Mouse (Mus musculus) cerebellum, adult (tissue): ENCODE measurements at regions not wholly inside any gene's neighbourhood (a gene's known extent, or its start where the extent isn't known, plus 50 kb on each side); places are given as distances from the start of the nearest gene placed in this dataset.
A peak's percentile ranks its signal among the peaks of the same experiment; 100 is the strongest.

Experiments
- ATAC-seq: cut with Nextera tagmentation; 2 replicates; pipeline ENCODE4 v1.9.2; 2017; ENCODE audit warnings: mild to moderate bottlenecking, moderate library complexity, mixed read lengths; ENCODE audit not compliant: insufficient number of reproducible peaks, low FRiP score, low TSS enrichment

DNA sequence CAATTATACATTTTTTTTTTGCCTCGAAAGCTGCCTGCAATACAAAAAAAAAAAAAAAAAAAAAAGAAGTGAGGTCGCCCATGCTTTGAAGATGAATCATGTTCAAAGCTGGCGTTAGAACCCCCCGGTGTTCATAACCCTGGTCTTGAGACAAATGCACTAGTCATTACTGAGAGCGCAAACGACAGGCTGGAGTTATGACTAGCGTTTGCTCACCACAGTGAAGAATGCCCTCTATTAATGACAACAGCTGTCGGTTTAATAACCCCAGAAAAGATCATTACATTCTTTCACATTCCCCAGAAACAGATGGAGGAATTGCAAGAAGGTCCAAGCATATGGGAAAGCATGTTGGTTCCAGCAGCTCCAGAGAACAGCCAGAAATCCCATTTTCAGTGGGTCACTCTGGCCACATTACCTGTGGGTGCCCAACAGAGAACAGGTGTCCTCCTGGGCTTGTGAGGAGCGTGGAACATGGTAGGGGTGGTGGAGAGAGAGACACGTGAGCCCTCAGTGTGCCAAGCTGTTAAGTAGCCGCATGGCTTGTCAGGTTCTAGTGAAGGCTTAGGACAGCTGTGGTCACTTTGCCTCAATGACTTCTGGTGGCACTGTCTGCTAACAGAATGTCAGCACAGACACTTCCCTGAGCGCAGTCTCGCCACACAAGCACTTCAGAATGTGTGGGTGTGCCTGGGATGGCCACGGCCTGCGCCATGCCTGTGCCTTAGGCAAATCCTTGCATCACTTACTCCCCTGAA is 60.4 kb downstream of the Aipl1 start:
- no peak for ATAC-seq

GRCm38 (mm10) chr11:71971351-71971750 is 66.0 kb downstream of the Aipl1 start:
- ATAC-seq = no peak

DNA sequence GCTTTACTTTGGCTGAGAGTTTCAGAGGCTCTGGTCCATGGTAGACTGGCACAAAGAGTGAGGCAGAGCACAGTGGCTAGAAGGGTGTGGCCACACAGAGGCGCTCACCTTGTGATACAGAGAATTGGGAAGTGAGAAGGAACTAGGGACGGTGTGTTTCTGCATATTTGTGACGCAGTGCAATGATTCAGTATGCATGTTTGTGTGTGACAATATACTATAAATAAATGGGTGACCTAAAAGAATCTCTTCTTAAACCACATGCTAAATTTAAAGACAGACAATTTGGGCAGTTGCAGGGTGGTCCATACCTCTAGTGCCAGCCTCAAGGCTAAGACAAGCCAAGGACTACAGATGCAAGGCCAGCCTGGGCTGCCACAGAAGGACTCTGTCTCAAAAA is 75.0 kb downstream of the Aipl1 start:
- ATAC-seq = no peak

DNA sequence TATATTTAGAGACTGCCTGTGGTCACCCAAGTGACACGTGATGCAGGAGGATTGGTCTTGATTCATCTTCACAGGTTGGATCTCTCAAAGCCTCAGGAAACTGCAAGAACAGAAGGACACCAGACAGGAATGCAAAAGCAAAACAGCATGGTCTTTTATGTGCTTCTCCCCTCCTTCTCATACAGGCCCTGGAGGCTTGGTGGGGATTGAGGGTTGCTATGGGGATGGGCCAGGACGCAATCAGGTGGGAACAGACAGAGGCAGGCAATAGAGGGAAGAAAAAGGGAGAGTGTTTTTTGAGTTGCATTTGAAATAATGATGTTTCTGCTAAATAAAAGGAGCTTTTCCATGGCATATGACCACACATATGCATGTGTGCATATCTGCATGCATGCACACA is 84.8 kb downstream of the Aipl1 start:
- ATAC-seq = no peak

- ATAC-seq = no peak
These were observed 90.1 kb downstream of the Aipl1 start for GRCm38 (mm10) chr11:71947161-71947560.

DNA sequence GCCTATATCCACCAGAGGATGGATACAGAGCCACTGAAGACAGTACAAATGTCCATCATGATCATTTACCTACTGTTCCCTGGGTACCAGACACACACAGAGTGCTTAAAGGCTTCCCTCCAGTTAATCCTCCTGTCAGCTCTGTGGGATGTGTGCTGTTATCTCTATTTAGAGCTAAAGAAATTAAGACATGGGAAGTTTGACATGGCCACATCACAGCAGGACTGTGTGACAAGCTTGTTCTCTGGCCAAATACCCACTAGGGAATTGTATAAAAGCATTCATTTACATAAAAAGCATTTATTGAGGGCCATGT is 92.3 kb downstream of the Aipl1 start:
- ATAC-seq = no peak

DNA sequence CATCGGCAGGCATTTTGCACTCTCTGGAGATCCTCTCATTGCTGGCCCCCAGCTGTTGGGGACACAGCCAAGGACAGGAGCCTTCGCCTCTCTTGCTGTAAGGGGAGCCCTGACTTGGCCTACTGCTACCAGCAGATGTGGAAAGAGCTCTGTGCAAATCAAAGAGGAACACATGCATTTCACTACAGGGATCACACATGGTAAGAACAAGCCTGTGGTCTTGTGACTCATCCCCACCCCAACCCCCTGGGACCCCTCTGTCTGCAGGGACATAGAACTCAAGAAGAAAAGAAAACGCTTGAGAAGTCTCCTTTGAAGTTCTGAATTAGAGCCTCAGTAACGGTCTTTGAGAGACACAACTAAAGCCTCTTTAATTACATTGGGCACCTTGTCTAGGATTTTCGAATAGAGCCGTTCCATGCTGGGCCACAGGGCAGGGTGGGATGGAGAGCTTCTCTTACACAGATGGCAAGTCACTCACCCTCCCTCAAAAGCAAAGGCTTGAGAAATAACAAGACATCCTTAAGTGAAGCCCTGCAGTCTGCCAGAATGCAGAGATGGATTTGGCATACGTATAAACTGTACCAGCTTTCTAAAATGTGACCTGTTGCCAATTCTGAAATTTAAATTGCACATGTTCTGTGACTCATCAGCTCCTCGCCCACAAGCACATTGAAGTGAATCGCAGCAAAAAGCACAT is 92.8 kb downstream of the Aipl1 start:
- ATAC-seq = no peak

DNA sequence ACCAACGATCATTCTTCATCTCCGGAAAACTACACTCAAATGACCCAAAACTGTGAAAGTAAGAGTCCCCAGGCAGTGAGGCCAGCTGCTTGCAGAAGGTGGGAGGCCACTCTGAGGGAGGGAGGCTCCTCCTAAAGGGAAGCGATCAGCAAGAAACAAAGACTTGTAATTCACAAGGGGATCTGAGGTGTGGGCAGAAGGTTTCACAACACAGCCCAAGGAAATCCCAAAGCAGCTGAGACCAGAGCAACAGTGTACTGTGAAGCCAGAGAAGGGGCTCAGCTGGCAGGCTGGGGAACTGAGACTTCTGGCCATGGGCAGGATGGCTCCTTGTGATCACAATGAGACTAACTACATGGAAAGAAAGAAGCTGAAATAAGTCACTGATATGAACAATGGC is 93.8 kb downstream of the Aipl1 start:
- no peak for ATAC-seq

GRCm38 (mm10) chr11:71939066-71939465 is 98.2 kb downstream of the Aipl1 start:
- peak; percentile 95 for ATAC-seq

DNA sequence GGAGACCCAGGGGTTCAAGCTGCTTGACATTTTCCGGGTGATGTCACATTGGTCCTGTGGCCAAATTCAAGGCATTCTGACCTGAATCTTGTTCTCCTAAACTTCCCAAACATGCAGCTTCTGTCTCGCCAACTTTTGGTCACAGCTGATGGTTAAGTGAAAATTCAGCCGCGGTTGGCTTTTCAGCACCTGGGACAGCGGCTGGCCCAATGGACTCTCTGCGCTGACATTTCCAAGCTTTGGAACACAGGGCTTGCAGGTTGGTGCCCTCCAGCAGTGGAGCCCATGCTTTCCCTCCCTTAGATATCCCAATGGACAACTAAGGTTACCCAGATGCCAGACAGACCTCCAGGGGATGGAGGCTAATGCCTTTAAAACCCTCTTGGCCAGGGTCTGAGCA is 100.2 kb downstream of the Aipl1 start:
- ATAC-seq = no peak

GRCm38 (mm10) chr11:71929716-71930488 is 107.4 kb downstream of the Aipl1 start:
- no peak for ATAC-seq

DNA sequence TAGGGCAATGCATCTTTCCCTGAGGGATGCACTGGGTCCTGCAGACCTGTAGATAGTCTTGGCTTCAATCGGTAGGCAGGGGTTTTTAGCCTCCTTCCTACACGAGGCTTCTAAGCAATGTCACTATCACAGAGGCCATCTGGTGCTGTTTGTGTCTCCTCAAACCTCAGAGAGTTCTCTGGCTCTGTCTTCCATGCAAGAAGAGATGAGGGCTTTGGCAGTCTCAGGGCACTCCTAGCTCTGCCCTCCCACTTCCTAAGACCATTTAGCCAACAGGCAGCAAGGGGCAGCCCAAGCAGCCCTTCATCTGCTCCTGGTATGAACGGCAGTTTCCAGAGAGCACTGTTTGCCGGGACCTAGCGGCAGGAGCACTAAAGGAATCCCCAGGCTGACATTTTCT is 122.6 kb downstream of the Aipl1 start:
- no peak; the same call in 1 of the 2 replicates for ATAC-seq

GRCm38 (mm10) chr11:71912626-71913025 is 124.7 kb downstream of the Aipl1 start:
- ATAC-seq = no peak

- ATAC-seq = no peak
These were observed 126.0 kb downstream of the Aipl1 start for GRCm38 (mm10) chr11:71911284-71911683.

DNA sequence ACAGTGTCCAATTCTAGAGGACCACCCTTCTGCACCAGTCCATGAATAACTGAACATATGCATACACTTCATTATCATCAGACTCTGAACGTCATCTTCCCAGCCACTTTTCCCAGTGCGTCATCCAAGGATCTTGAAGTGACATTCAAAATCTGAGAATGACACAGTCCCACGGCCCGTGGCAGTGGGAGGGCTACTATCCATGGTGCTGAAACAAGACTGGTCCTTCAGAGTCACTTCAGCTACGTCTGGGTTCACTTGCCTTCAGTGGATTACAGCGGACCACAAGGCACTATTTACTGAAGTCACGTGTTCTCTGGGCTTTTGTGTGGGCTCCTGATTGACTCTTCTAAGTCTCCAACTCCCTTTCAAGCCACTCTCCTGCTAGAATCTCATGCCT is 128.7 kb downstream of the Aipl1 start:
- ATAC-seq = no peak

DNA sequence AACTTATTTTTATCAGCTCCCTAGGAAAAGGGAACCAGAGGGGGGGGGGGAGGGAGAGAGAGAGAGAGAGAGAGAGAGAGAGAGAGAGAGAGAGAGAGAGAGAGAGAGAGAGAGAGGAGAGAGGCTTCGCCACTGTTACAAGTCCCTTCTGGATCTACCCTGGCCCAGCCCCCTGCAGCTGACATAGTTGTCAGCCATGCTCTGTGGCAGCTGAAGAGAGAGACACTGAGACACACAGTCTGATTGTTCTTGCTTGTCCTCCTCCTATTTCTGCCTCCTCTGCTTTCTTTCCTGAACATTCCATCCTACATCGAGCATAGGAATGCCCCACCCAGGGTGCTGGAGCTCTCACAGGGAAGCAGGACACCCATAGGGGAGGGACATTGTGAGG is 134.3 kb downstream of the Aipl1 start:
- no peak for ATAC-seq

DNA sequence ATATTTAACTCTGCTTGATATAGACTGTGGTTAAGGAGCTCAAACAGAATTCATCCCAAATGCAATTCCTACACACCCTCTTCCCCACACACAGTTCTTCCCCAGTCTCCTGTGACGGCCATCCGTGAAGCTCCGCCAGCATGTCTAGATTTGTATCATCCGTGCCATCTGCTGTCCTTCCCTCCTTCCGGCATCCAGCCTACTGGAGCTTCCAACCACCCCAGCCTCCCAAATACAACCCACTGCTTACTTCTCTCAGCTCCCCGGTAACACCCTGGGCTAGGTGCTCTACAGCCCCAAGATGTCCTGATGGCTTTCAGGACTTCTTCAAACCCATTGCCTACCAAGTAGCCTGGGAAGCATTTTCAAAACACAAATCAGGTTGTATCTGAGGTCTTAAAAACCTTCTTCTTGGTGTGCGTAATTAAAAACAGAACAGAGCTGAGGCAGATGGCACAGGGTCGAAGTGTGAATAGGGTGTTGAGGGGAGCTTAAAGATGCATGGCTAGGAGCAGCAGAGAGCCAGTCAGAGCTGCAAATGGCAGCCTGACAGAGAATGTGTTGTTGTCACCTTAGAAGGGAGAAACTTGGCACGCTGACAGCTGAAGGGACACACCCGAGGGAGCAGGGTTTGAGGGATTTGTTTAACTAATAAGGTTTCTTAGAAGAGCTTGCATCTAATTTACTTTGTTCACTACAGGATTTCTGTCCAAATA is 134.8 kb downstream of the Aipl1 start:
- ATAC-seq = peak; percentile 56; the same call in 1 of the 2 replicates

- ATAC-seq = 0 out of 2 replicates have a peak, but pooled peaks have one; percentile 29
These were observed 136.5 kb downstream of the Aipl1 start for GRCm38 (mm10) chr11:71900816-71901215.

DNA sequence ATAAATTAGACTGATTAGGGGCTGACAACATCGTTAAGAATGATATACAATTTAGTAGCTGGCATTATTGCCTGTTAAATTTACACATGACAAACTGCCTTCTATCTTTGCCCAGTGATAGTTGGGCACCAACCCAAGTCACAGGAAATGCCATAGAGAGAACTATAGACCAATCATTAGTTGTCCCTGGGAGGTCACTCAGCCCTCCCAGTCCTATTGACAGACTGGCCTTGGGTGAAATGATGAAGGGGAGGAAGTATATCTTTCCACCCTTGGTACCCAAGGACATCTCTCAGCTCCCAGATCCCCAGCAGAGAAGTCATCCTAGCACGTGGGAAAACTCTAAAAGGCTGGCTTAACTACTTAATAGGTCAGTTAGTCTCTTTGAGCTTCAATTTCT is 139.8 kb downstream of the Aipl1 start:
- no peak for ATAC-seq

DNA sequence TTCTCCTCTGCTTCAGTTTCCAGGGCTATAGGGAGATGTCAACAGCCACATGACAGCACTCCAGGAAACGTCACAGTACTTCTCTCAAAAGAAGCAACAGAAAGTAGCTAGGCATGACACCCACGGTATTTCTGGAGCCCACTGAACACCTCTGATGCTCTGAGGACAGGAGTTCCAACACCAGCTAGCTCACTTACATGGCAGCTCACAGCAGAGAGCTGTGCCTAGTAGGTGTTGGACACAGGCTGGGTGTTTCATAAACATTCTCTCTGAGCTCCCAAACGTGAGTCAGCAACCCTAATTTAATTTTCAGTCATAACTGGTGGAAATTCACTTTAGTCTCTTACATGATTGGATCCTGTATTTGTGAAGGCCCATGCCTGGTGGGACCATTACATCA is 140.2 kb downstream of the Aipl1 start:
- no peak for ATAC-seq

GRCm38 (mm10) chr11:71891181-71891580 is 141.5 kb downstream of the Wscd1 start:
- ATAC-seq = no peak
